Mouse (Mus musculus): ENCODE measurements around the gene Actr2. TPM values are rescaled to one million over a fixed set of nuclear protein-coding genes. Genes with fewer than 3 reads are reported as not detected.

Gene Actr2
- total and polyA plus RNA-seq, 3 experiments: 18.1 to 75.8 (median 71.7) TPM

DNA sequence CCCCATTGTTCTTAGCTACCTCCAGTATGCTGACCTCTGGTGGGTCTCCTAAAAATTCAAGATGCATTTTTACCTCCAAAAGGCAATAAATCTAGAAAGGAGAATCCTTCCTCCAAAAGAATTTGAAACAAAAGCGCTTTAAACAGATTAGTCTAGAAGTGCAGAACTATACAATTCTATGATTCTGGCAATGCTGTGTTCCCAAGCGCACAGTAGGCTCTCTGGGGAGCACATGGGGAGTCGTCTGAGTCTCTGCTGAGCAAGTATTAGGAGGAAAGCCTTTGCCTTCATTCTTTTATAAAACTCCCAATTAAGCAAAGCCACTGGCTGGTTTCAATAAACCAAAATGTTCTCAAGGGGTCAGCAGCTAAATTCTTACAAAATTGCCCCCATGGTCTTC is 58.8 kb downstream of the Actr2 start:
- H3K4me3 ChIP-seq: no peak overlapping the region
- TF ChIP-seq CTCF (IDR thresholded peaks at IDR 0.05): no peak
- no peaks in the 10 kb centered on the region for H3K36me3 ChIP-seq (ENCODE audit: control insufficient read depth, insufficient read depth, low read length)
- intact Hi-C loops (cut with DNase I): no loop called here
- no peak for DNase-seq
- no peak overlapping the region for H3K9ac ChIP-seq (ENCODE audit: low read depth, low read length)
- no peak overlapping the region for H3K27ac ChIP-seq
- 86% methylated on average over 3 of the region's 3 CpGs for WGBS
- no peaks in the 10 kb centered on the region for H3K27me3 ChIP-seq (ENCODE audit: control insufficient read depth, insufficient read depth, low read length)
- no peaks in the 10 kb centered on the region for H3K79me2 ChIP-seq (replicated peaks; ENCODE audit: control insufficient read depth, insufficient read depth, low read length)
- no peaks in the 10 kb centered on the region for H3K4me1 ChIP-seq (ENCODE audit: control insufficient read depth, insufficient read depth, low read length)

DNA sequence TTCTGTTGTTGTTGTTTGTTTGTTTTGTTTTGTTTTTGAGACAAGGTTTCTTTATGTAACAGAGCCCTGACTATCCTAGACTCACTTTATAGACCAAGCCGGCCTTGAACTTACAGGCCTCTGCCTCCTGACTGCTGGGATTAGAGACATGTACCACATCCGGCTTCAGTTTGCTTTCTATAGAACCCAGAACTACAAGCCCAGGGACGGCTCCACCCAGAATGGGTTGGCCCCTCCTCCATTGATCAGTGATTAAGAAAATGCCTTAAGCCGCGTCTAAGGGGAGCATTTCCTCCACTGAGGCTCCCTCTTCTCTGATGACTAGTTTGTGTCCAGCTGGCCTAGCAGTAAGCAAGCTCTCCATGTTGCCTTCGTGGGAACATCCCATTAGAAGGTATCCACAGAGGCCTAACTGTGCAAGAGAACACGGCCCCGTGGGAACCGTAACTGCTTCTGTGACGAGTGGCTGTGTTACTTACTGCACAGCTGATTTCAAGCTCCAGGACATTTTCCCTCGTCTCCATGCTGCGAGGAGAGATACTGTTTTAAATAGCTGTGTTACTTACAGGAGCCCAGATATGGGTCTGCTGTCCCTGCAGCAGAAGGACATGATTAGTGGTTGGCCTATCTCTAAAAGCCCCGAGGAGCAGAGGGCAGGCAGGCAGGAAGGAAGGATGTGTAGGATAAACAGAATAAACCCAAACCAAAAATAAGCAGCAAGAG is 59.7 kb downstream of the Actr2 start:
- no peak for TF ChIP-seq POLR2A (IDR thresholded peaks at IDR 0.05; ENCODE audit: insufficient read depth, low read depth, low read length)
- no peak for TF ChIP-seq EP300 (IDR thresholded peaks at IDR 0.05; ENCODE audit: insufficient read depth, low read depth, low read length)
- TF ChIP-seq CTCF (IDR thresholded peaks at IDR 0.05): no peak
- no peaks in the 10 kb centered on the region for H3K4me1 ChIP-seq (ENCODE audit: control insufficient read depth, insufficient read depth, low read length)
- WGBS: 51% methylated on average over 13 of the region's 13 CpGs
- H3K36me3 ChIP-seq (ENCODE audit: control insufficient read depth, insufficient read depth, low read length): no peaks in the 10 kb centered on the region
- no peaks in the 10 kb centered on the region for H3K79me2 ChIP-seq (replicated peaks; ENCODE audit: control insufficient read depth, insufficient read depth, low read length)
- H3K9ac ChIP-seq (ENCODE audit: low read depth, low read length): no peak overlapping the region
- H3K4me3 ChIP-seq: no peak overlapping the region
- no peak overlapping the region for H3K27ac ChIP-seq
- DNase-seq: no peak
- no peaks in the 10 kb centered on the region for H3K27me3 ChIP-seq (ENCODE audit: control insufficient read depth, insufficient read depth, low read length)
- intact Hi-C loops (cut with DNase I): no loop called here

DNA sequence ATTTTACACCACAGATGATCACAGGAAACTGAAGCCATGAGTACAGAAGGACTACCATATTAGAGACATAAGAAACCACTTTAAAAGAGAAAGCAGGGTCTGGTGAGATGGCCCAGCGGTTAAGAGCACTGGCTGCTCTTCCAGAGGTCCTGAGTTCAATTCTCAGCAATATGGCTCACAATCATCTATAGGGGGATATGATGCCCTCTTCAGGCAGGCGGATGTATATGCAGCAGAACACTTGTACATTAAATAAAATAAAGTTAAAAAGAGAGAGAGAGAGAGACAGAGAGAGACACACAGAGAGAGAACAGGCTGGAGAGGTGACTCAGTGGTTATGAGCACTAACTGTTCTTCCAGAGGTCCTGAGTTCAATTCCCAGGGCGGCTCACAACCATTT is 67.1 kb downstream of the Actr2 start:
- no peak for DNase-seq
- 74% methylated on average over 3 of the region's 3 CpGs for WGBS
- no peaks in the 10 kb centered on the region for H3K36me3 ChIP-seq (ENCODE audit: control insufficient read depth, insufficient read depth, low read length)
- H3K4me3 ChIP-seq: no peak overlapping the region
- H3K9ac ChIP-seq (ENCODE audit: low read depth, low read length): no peak overlapping the region
- H3K79me2 ChIP-seq (replicated peaks; ENCODE audit: control insufficient read depth, insufficient read depth, low read length): no peaks in the 10 kb centered on the region
- TF ChIP-seq POLR2A (IDR thresholded peaks at IDR 0.05; ENCODE audit: insufficient read depth, low read depth, low read length) (no peak), EP300 (IDR thresholded peaks at IDR 0.05; ENCODE audit: insufficient read depth, low read depth, low read length) (no peak), CTCF (IDR thresholded peaks at IDR 0.05) (peak; percentile 64)
- no peaks in the 10 kb centered on the region for H3K4me1 ChIP-seq (ENCODE audit: control insufficient read depth, insufficient read depth, low read length)
- intact Hi-C loops (cut with DNase I): no loop called here
- H3K27ac ChIP-seq: no peak overlapping the region
- H3K27me3 ChIP-seq (ENCODE audit: control insufficient read depth, insufficient read depth, low read length): no peaks in the 10 kb centered on the region

DNA sequence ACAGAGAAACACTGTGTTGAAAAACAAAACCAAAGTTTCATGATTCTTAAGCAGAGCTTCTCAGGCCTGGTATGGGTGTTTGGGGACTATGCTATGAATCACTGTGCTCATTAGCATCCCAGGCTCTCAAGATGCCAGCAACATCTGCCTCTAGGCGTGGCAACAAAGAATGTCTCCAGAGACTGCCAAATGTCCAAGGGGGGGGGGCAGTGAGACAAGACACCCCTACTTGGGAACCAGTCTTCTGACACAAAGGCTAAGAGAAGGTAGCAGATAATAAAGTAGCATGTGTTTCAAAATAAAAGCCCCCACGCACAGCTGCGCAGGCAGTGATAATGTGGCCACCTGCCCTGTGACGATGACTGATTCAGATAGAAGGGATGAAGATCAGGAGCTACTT is 69.5 kb downstream of the Actr2 start:
- no peak for DNase-seq
- Histone ChIP-seq H3K27ac (no peak overlapping the region), H3K4me3 (no peak overlapping the region), H3K79me2 (replicated peaks; ENCODE audit: control insufficient read depth, insufficient read depth, low read length) (no peaks in the 10 kb centered on the region), H3K9ac (ENCODE audit: low read depth, low read length) (no peak overlapping the region), H3K4me1 (ENCODE audit: control insufficient read depth, insufficient read depth, low read length) (no peaks in the 10 kb centered on the region), H3K36me3 (ENCODE audit: control insufficient read depth, insufficient read depth, low read length) (no peaks in the 10 kb centered on the region), H3K27me3 (ENCODE audit: control insufficient read depth, insufficient read depth, low read length) (no peaks in the 10 kb centered on the region)
- TF ChIP-seq POLR2A (IDR thresholded peaks at IDR 0.05; ENCODE audit: insufficient read depth, low read depth, low read length) (no peak), EP300 (IDR thresholded peaks at IDR 0.05; ENCODE audit: insufficient read depth, low read depth, low read length) (no peak), CTCF (IDR thresholded peaks at IDR 0.05) (no peak)
- intact Hi-C loops (cut with DNase I): no loop called here
- 79% methylated on average over 4 of the region's 4 CpGs for WGBS

DNA sequence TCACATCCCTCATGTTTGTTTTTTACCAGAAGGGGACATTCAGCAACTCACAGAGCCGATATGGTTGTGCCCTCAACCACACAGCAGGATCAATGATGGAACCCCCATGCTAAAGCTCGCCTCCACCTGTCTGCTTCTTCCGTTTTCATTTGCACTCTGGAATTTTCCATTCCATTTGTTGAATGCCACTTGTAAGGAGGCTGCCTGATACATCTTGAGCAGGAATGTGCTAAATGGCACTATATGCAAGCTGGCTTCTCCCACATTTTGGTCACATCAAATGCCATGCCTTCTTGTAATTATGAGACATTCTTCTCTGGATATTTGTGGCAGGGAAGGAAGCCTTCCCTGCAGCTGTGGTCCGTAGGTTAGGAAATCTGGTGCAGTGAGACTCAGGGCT is 70.6 kb downstream of the Actr2 start:
- intact Hi-C loops (cut with DNase I): no loop called here
- no peak for DNase-seq
- Histone ChIP-seq H3K36me3 (ENCODE audit: control insufficient read depth, insufficient read depth, low read length) (no peaks in the 10 kb centered on the region), H3K27ac (no peak overlapping the region), H3K79me2 (replicated peaks; ENCODE audit: control insufficient read depth, insufficient read depth, low read length) (no peaks in the 10 kb centered on the region), H3K4me3 (no peak overlapping the region), H3K9ac (ENCODE audit: low read depth, low read length) (no peak overlapping the region), H3K27me3 (ENCODE audit: control insufficient read depth, insufficient read depth, low read length) (no peaks in the 10 kb centered on the region), H3K4me1 (ENCODE audit: control insufficient read depth, insufficient read depth, low read length) (no peaks in the 10 kb centered on the region)
- TF ChIP-seq POLR2A (IDR thresholded peaks at IDR 0.05; ENCODE audit: insufficient read depth, low read depth, low read length) (no peak), EP300 (IDR thresholded peaks at IDR 0.05; ENCODE audit: insufficient read depth, low read depth, low read length) (no peak), CTCF (IDR thresholded peaks at IDR 0.05) (no peak)
- 81% methylated on average over 4 of the region's 4 CpGs for WGBS

DNA sequence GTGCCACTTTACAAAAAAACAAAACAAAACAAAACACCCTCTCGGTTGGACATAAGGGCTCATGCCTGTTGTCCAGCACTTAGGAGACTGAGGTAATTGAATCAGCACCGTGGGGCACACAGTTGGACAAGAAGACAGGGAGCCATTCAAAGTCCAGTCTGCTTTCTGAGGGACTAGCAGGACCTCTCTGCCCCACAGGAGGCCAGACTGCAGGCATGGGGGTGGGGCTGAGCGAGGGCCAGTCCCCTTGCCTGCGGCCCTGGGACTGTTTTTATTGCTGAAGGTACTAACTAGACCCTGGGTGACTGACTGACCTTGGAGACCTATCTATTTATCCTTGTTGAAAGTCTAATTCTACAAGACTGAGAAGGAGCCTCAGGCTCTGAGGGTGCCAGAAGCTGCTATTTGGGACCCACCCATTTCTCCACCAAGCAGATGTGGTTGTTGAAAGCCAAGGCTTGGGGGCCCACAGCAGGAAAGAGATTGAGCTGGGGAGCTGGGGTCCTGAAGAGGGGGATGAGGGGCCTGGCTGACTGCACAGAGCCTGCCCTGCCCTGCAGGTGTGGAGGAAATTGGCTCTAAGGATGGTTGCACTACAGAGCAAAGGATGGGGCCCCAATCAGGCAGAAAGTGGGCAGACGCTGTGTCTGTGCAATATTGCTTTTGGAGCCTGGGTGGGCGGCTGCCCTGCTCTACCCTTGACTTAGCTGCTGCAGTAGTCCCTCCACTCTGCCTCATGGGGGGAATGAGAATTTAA is 71.4 kb downstream of the Actr2 start:
- Histone ChIP-seq H3K36me3 (ENCODE audit: control insufficient read depth, insufficient read depth, low read length) (no peaks in the 10 kb centered on the region), H3K79me2 (replicated peaks; ENCODE audit: control insufficient read depth, insufficient read depth, low read length) (no peaks in the 10 kb centered on the region), H3K9ac (ENCODE audit: low read depth, low read length) (no peak overlapping the region), H3K27ac (no peak overlapping the region), H3K4me1 (ENCODE audit: control insufficient read depth, insufficient read depth, low read length) (no peaks in the 10 kb centered on the region), H3K27me3 (ENCODE audit: control insufficient read depth, insufficient read depth, low read length) (no peaks in the 10 kb centered on the region), H3K4me3 (no peak overlapping the region)
- no peak for DNase-seq
- TF ChIP-seq POLR2A (IDR thresholded peaks at IDR 0.05; ENCODE audit: insufficient read depth, low read depth, low read length): no peak
- no peak for TF ChIP-seq EP300 (IDR thresholded peaks at IDR 0.05; ENCODE audit: insufficient read depth, low read depth, low read length)
- no peak for TF ChIP-seq CTCF (IDR thresholded peaks at IDR 0.05)
- WGBS: 67% methylated on average over 6 of the region's 6 CpGs
- intact Hi-C loops (cut with DNase I): no loop called here
